Mouse (Mus musculus): ENCODE measurements around the gene Nsl1. TPM values are rescaled to one million over a fixed set of nuclear protein-coding genes. Genes with fewer than 3 reads are reported as not detected.

Nsl1 gene
- polyA plus RNA-seq, 1 experiment = 4.4 TPM

GRCm38 (mm10) chr1:191053555-191053954 lies 9.3 kb upstream of the Nsl1 start:
- Histone ChIP-seq H3K4me2 (ENCODE audit: low read depth) (no peak overlapping the region), H3K4me3 (no peak overlapping the region), H3K36me3 (ENCODE audit: control insufficient read depth, insufficient read depth) (no peaks in the 10 kb centered on the region), H3ac (ENCODE audit: control insufficient read depth, insufficient read length) (no peak overlapping the region), H3K79me2 (ENCODE audit: control insufficient read depth, insufficient read depth) (no peaks in the 10 kb centered on the region), H3K27me3 (ENCODE audit: control insufficient read depth, insufficient read depth, insufficient read length) (no peaks in the 10 kb centered on the region)
- TF ChIP-seq POLR2AphosphoS2 (IDR thresholded peaks at IDR 0.05; ENCODE audit: insufficient read length, low read depth) = no peak
- TF ChIP-seq MYOD1 (IDR thresholded peaks at IDR 0.05; ENCODE audit: control insufficient read depth in 1 of 3, insufficient read length in 2 of 3, low read depth in 2 of 3) = no peak
- TF ChIP-seq MYOG (IDR thresholded peaks at IDR 0.05; ENCODE audit: control insufficient read depth in 1 of 3, insufficient read depth in 1 of 3, insufficient read length in 2 of 3, low read depth in 2 of 3) = no peak
- no peak for TF ChIP-seq CEBPB (IDR thresholded peaks at IDR 0.05; ENCODE audit: insufficient read depth, poor library complexity, severe bottlenecking)
- no peak for TF ChIP-seq USF1 (IDR thresholded peaks at IDR 0.05; ENCODE audit: low read depth)
- no peak for TF ChIP-seq TCF12 (IDR thresholded peaks at IDR 0.05; ENCODE audit: insufficient read depth, poor library complexity, severe bottlenecking)
- no peak for TF ChIP-seq REST (IDR thresholded peaks at IDR 0.05; ENCODE audit: insufficient read depth, insufficient read length)
- no peak for TF ChIP-seq MAX (IDR thresholded peaks at IDR 0.05; ENCODE audit: low read depth)
- no peak for TF ChIP-seq TCF3 (IDR thresholded peaks at IDR 0.05; ENCODE audit: insufficient read length, low read depth)
- no peak for TF ChIP-seq POLR2A (IDR thresholded peaks at IDR 0.05; ENCODE audit: insufficient read length, low read depth)
- no peak for TF ChIP-seq E2F4 (IDR thresholded peaks at IDR 0.05; ENCODE audit: insufficient read depth)
- no peak for TF ChIP-seq SRF (IDR thresholded peaks at IDR 0.05; ENCODE audit: control insufficient read depth, insufficient read length, low read depth)

GRCm38 (mm10) chr1:191054870-191055532 lies 7.8 kb upstream of the Nsl1 start:
- no peak overlapping the region for H3ac ChIP-seq (ENCODE audit: control insufficient read depth, insufficient read length)
- H3K4me2 ChIP-seq (ENCODE audit: low read depth) = no peak overlapping the region
- no peaks in the 10 kb centered on the region for H3K79me2 ChIP-seq (ENCODE audit: control insufficient read depth, insufficient read depth)
- no peaks in the 10 kb centered on the region for H3K36me3 ChIP-seq (ENCODE audit: control insufficient read depth, insufficient read depth)
- no peaks in the 10 kb centered on the region for H3K27me3 ChIP-seq (ENCODE audit: control insufficient read depth, insufficient read depth, insufficient read length)
- TF ChIP-seq MYOG (IDR thresholded peaks at IDR 0.05; ENCODE audit: control insufficient read depth in 1 of 3, insufficient read depth in 1 of 3, insufficient read length in 2 of 3, low read depth in 2 of 3) = peak in 1 of 3 experiments; percentile 8
- peak in 2 of 3 experiments; percentile 8 to 33 for TF ChIP-seq MYOD1 (IDR thresholded peaks at IDR 0.05; ENCODE audit: control insufficient read depth in 1 of 3, insufficient read length in 2 of 3, low read depth in 2 of 3)
- TF ChIP-seq MAX (IDR thresholded peaks at IDR 0.05; ENCODE audit: low read depth) = no peak
- TF ChIP-seq USF1 (IDR thresholded peaks at IDR 0.05; ENCODE audit: low read depth) = no peak
- TF ChIP-seq SRF (IDR thresholded peaks at IDR 0.05; ENCODE audit: control insufficient read depth, insufficient read length, low read depth) = no peak
- TF ChIP-seq TCF3 (IDR thresholded peaks at IDR 0.05; ENCODE audit: insufficient read length, low read depth) = no peak
- no peak overlapping the region for H3K4me3 ChIP-seq

GRCm38 (mm10) chr1:191055533-191055873 lies 7.3 kb upstream of the Nsl1 start:
- Histone ChIP-seq H3K4me2 (ENCODE audit: low read depth) (no peak overlapping the region), H3K36me3 (ENCODE audit: control insufficient read depth, insufficient read depth) (no peaks in the 10 kb centered on the region), H3ac (ENCODE audit: control insufficient read depth, insufficient read length) (no peak overlapping the region), H3K27me3 (ENCODE audit: control insufficient read depth, insufficient read depth, insufficient read length) (no peaks in the 10 kb centered on the region), H3K79me2 (ENCODE audit: control insufficient read depth, insufficient read depth) (no peaks in the 10 kb centered on the region), H3K4me3 (no peak overlapping the region)
- no peak for TF ChIP-seq POLR2AphosphoS2 (IDR thresholded peaks at IDR 0.05; ENCODE audit: insufficient read length, low read depth)
- TF ChIP-seq SRF (IDR thresholded peaks at IDR 0.05; ENCODE audit: control insufficient read depth, insufficient read length, low read depth) = no peak
- TF ChIP-seq CEBPB (IDR thresholded peaks at IDR 0.05; ENCODE audit: insufficient read depth, poor library complexity, severe bottlenecking) = no peak
- no peak for TF ChIP-seq MYOG (IDR thresholded peaks at IDR 0.05; ENCODE audit: control insufficient read depth in 1 of 3, insufficient read depth in 1 of 3, insufficient read length in 2 of 3, low read depth in 2 of 3)
- no peak for TF ChIP-seq USF1 (IDR thresholded peaks at IDR 0.05; ENCODE audit: low read depth)
- TF ChIP-seq E2F4 (IDR thresholded peaks at IDR 0.05; ENCODE audit: insufficient read depth) = no peak
- no peak for TF ChIP-seq TCF3 (IDR thresholded peaks at IDR 0.05; ENCODE audit: insufficient read length, low read depth)

- Histone ChIP-seq H3K27me3 (ENCODE audit: control insufficient read depth, insufficient read depth, insufficient read length) (no peaks in the 10 kb centered on the region), H3K36me3 (ENCODE audit: control insufficient read depth, insufficient read depth) (no peaks in the 10 kb centered on the region), H3ac (ENCODE audit: control insufficient read depth, insufficient read length) (no peak overlapping the region), H3K79me2 (ENCODE audit: control insufficient read depth, insufficient read depth) (no peaks in the 10 kb centered on the region), H3K4me2 (ENCODE audit: low read depth) (no peak overlapping the region), H3K4me3 (no peak overlapping the region)
- TF ChIP-seq POLR2A (IDR thresholded peaks at IDR 0.05; ENCODE audit: insufficient read length, low read depth) (no peak), USF1 (IDR thresholded peaks at IDR 0.05; ENCODE audit: low read depth) (no peak), SRF (IDR thresholded peaks at IDR 0.05; ENCODE audit: control insufficient read depth, insufficient read length, low read depth) (no peak), CEBPB (IDR thresholded peaks at IDR 0.05; ENCODE audit: insufficient read depth, poor library complexity, severe bottlenecking) (no peak), MAX (IDR thresholded peaks at IDR 0.05; ENCODE audit: low read depth) (no peak), MYOD1 (IDR thresholded peaks at IDR 0.05; ENCODE audit: control insufficient read depth in 1 of 3, insufficient read length in 2 of 3, low read depth in 2 of 3) (no peak), POLR2AphosphoS2 (IDR thresholded peaks at IDR 0.05; ENCODE audit: insufficient read length, low read depth) (no peak), TCF3 (IDR thresholded peaks at IDR 0.05; ENCODE audit: insufficient read length, low read depth) (no peak), TCF12 (IDR thresholded peaks at IDR 0.05; ENCODE audit: insufficient read depth, poor library complexity, severe bottlenecking) (no peak), REST (IDR thresholded peaks at IDR 0.05; ENCODE audit: insufficient read depth, insufficient read length) (no peak), MYOG (IDR thresholded peaks at IDR 0.05; ENCODE audit: control insufficient read depth in 1 of 3, insufficient read depth in 1 of 3, insufficient read length in 2 of 3, low read depth in 2 of 3) (no peak), E2F4 (IDR thresholded peaks at IDR 0.05; ENCODE audit: insufficient read depth) (no peak)
These were observed 5.4 kb upstream of the Nsl1 start for GRCm38 (mm10) chr1:191057461-191057860.

Data from myocyte (in vitro differentiated cells).